Mouse (Mus musculus): ENCODE data around the gene Acaa1b. TPM values are rescaled to one million over a fixed set of nuclear protein-coding genes. Genes with fewer than 3 reads are reported as not detected.
A peak's percentile ranks its signal among the peaks of the same experiment; 100 is the strongest.

Acaa1b gene
- 1 to 10 TPM; 1.4 to 3.4 TPM for total RNA-seq (2021)

DNA sequence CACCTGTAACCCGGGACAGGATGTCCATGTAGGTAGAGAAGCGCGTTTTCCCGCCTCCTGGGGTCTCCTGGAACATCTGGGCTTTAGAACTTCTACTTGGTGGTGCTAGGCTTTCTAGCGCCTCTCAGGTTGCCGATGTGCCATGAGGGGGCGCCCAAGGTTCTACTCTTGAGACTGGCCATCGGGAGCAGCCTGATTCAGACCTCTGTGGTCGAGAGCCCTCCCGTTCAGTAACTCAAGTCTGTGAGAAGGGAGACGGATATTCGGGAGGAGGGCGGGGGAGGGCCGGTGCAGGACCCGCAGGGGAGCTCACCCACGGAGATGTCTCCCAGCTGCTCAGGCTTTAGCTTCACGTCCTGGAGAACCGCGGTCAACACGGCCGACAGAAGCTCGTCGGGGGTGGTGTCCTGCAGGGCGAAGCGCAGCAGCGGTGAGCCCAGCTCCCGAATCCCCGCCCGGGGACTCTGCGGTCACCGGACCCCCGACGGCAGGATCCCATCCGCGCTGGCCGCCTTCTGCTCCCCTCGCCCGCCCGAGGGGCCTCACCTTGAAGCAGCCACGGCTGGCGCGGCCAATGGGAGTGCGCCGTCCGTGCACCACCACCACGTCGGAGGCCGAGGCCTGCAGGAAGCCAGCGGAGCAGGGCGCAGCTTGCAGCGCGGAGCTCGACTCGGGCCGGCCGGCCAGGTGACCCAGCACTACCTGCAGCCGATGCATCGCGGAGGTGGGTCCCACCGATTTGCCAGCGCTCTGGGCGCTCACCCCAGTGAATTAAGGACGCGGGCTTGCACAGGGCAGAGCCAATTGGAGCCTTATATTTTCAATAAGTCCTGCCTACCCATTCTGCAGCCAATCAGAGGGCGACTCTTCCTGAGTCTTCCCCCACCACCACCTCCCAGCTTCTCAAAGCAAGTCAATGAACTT, at the start of gene Acaa1b:
Gene Acaa1b (minus strand): TSS at position 816 of the 924 bp plus-strand sequence.
- intact Hi-C loops (cut with DNase I): loop anchor here (2.0 to 10.0 kb wide), 3 partner anchors 118 to 276 kb away; no protein-coding TSS in a partner anchor
- DNase-seq: peak; percentile 75 to 80

DNA sequence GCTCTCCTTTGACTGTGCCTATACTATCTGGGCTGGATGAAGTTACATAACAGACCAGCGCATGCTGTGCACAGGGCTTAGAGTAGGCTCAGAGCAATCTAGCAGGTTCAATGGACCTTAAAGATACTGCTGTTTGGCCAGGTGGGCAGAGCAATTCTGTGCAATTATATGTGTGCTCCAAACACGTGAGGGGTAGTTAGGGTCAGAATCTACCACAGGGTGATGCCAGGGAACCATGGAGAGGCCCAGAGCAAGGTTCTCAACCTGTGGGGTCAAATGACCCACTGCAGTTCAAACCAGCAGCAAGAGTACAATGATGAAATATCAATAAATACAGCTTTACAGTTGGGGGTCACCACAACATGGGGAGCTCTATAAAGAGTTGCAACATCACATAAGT, 49.8 kb upstream of the Acaa1b start:
- no peak for DNase-seq
- intact Hi-C loops (cut with DNase I): no loop called here

DNA sequence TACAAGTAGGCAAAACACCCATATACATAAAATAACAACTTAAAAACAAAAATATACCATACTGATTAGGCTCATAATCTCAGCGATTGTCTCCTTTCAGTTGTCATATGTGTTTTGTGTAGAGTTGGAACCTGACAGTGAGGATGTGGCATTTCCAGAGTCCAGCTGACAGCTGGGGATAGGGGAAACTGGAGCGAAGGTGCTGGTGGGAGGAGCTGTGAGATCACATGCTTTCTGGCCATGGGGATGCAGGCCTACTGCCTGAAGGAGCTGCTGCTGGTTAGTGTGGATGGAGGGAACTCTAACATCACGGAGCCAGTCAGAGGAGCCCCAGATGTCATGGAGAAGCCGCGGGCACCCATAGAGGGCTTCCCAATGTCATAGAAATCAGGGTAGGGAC, 48.9 kb upstream of the Acaa1b start:
- DNase-seq: no peak

DNA sequence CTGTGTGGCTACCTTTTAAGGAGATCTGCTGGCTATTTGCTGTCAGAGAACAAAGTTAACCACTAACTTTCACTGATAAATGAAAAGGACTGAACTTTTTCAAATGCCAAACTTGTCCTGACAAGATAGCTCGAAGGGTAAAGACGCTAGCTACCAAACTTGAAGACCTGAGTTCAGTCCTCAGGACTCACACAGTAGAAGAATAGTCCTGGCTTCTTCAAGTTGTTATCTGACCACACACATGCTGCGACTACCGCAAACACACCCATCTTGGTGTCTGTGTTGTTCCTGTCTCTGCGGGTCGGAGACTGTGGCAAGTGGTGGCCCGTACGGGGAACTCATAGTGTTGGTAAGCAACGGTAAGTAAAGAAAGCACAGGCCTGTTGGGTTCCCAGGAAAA, 46.7 kb upstream of the Acaa1b start:
- no peak for DNase-seq
- intact Hi-C loops (cut with DNase I): no loop called here

More for the DNA sequence above, 48.9 kb upstream of the Acaa1b start:
- intact Hi-C loops (cut with DNase I): no loop called here

DNA sequence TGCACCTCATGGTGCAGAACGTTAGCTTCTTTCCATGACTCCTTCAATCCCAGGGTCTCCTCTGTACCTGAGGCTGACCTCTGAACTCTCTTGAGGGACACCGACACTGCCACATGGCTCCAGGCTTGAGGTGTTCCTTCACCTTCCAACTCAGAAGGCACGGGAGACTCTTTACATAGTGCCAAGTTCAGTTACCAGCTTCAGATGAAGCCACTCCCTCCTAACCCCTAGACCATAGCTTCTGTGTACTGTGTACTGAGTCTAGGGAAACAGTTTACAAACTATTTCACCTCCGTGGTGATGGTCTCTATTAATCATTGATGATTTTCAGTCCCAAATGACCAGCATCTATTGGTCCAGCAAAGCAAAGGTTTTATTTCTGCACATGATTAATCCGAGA, 44.8 kb upstream of the Acaa1b start:
- intact Hi-C loops (cut with DNase I): no loop called here
- DNase-seq: no peak

DNA sequence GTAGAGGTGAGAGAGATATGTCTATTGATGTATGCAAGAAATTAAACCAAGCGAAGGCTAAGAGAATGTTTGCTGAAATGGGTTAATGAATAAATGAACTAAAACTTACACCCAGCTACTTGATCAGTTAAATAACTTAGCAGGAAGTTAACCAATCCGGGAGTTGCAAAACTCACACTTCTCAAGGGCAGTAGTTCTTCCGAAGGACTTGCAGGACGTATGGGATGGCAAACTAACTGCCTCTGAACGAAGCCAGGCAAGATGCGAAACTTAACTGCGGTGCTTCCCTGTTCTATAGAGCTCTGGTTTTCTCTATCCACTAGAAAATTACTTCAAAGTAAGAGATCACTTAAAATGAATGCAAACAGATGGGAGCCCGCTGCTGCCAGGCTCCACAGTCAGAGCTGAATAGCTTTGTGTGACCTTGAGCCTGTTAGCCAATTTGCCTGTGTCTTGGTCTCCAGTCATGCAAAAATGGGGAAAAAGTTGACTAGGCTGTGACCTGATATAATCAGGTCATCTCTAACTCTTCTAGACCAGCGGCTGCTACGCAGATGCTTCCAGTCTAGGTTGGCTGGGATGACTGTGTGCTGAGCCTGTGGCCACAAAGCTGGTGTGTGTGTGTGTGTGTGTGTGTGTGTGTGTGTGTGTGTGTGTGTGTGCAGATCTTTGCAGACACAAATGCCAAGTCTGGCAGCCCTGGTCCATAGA, 42.4 kb upstream of the Acaa1b start:
- intact Hi-C loops (cut with DNase I): no loop called here
- no peak for DNase-seq

DNA sequence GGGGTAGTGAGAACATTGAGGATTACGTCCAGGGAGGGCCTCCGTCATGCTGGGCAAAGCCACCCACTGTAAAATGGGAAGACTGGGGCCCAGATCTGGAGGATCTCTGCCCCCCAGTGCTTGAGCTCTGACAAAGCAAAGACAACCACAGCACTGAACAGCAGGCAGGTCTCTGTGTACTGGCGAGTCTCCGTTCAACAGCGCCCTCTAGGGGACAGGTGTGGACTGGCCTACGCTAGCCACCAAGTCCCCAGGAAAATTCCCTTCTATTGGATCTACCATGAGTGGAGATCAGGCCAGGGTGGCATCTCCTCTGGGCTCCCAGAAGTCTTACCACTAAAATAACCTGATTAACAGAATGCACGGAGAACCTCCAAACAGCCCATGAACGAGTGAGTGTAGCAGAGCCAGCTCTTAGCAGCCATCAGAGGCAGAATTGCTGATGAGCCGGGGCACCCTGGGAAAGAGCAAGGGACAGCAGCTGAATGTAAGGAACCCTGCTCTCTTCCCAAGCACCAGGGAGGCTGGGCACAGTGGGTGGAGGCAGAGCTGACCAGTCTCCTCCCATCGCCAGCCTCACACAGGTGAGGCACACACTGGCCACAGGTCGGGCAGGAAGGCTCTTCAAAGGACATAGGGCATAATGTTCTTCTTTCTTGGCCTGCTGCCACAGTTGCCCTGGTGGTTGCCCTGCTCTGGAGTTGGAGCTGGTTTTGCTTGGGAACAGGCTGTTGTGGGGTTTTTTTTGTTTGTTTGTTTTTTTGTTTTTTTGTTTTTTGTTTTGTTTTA, 35.5 kb upstream of the Acaa1b start:
- peak in 1 of 2 experiments; percentile 28 for DNase-seq

DNA sequence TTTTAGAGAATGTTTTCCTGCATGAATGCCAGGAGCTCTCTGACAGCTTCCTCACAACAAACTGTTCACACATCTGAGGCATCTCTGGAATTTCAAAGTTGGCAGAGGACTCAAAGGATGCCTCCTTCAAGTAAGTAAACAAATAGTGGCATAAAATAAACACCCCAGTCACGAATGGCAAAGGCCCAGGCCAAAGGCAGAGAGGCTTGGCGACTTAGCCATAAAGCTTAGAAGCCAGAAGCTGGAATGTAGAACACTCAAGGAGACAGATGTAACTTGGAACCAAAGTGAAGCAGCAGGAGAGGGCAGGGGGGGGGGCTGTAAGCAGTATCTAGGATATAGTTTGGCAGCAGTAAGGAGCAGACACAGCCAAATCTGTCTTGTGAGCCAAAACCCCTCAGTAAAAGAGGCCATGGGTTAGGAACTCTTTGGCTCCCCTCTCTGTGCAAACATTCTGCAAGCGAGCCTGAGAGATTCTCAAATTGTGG, 24.4 kb upstream of the Acaa1b start:
- DNase-seq: peak; percentile 14 to 28
- intact Hi-C loops (cut with DNase I): no loop called here

More for the DNA sequence above, 35.5 kb upstream of the Acaa1b start:
- intact Hi-C loops (cut with DNase I): no loop called here

DNA sequence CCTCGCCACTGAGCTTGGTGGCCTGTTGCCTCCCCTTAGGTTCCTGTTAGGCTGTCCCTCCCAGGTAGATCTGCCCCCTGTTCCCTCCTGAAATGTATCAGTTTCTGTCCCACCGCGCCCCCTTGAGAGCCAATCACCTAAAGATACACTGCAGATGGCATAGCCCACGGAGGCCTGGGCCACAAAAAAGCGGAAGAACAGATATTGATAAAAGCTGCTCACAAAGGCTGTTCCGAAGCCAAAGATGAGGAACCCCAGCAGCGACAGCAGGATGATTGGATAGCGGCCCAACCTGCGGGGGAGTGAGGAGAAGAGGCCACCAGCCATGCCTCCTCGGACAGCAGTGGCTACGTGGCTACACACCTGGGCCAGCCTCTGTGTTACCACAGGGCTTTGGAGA, 22.4 kb upstream of the Acaa1b start:
- DNase-seq: no peak
- intact Hi-C loops (cut with DNase I): no loop called here

DNA sequence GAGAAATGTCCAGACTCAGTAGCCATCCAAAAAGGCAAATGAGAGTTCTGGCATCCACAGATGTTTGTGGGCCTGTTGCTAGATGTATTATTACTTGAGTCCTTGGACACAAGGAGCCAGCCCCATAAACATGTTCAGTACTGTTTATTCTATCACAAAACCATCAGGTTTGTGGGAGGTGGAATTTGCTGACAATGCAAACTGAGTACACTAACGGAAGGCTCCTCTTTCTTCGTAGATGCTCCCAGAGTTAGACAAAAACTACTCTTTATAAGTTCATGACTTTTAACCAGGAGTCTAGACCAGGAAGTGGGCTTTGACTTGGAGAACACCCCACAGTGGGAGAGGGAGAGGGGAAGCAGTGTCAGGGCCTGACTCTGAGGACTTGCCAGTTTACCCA, 10.7 kb upstream of the Acaa1b start:
- intact Hi-C loops (cut with DNase I): no loop called here

DNA sequence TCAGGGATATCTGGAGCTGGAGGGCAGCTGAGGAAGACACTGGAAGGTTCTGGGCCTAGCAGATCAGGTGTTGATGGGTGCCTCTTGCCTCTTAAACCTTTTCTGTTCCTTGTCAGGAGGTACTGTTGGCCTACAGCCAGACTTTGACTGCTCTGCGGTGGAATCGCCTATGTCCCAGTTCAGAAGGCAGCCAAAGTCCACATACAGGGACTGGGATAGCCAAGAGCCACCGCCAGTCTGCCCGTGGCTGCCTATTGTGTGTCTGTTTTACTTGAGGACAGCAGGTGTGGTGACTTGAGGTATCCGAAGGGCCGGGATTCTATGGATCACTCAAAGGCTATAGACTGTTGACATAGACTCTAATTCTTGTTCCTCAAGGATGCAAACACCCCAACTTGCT, 8.7 kb upstream of the Acaa1b start:
- intact Hi-C loops (cut with DNase I): no loop called here
- no peak for DNase-seq

More for the DNA sequence above, 10.7 kb upstream of the Acaa1b start:
- no peak for DNase-seq

DNA sequence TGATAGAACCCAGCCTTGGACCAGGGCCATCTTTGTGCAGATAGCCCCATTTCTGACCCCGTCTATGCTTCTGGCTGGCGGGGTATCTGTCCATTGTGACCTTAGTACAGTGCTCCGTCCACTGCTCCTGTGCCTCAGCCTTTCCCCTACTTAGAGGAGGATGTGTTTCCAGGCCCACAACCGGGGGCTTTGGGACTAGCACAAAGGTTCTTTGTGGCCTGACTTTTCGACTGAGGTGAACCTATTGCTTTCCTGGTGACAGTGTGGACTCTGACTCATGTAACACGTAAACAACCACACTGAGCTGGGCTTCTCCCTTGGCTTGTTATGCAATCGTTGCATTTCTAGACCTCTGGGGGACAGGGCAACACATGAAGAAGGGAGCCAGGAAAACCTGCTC, 7.8 kb upstream of the Acaa1b start:
- intact Hi-C loops (cut with DNase I): no loop called here
- no peak for DNase-seq

DNA sequence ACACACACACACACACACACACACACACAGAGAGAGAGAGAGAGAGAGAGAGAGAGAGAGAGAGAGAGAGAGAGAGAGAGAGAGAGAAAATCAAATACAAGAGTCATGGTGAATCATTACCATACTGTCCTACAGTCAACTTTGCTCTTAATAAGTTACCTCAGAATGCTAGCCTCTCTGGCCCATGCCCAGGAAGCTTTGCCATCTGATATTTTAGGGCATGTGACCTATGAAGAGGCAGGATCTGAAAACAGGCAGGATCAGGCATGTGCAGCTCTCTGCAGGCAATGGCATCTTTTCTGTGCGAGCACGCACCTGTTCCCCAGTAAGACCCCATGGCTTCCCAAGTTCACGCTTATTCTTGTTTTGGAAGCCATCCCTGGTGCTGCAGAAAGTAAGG, 3.8 kb upstream of the Acaa1b start:
- intact Hi-C loops (cut with DNase I): no loop called here
- DNase-seq: no peak

DNA sequence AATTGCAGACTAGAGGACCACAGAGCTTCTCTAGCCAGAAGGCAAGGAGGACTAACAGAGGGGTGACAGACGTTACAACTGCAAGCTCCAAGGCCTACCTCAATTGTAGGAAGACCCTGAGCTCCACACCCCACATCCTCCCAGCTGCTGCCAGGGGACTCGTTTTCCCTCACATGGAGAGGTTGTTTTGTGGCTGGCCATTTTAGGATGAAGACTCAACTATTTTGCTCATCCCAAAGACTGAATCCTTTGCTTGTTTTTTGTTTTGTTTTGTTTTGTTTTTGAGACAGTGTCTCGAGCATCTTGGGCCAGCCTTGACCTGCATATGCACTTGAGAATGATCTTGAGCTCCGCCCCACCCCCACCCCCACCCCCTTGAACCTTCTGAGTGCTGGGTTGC, 2.0 kb upstream of the Acaa1b start, which contains the start of gene Gm47289:
Gene Gm47289 (plus strand): TSS at position 301 of the 400 bp plus-strand sequence.
- no peak for DNase-seq
- intact Hi-C loops (cut with DNase I): loop anchor here (5.0 to 10.0 kb wide), 2 partner anchors 116 to 273 kb away; no protein-coding TSS in a partner anchor

DNA sequence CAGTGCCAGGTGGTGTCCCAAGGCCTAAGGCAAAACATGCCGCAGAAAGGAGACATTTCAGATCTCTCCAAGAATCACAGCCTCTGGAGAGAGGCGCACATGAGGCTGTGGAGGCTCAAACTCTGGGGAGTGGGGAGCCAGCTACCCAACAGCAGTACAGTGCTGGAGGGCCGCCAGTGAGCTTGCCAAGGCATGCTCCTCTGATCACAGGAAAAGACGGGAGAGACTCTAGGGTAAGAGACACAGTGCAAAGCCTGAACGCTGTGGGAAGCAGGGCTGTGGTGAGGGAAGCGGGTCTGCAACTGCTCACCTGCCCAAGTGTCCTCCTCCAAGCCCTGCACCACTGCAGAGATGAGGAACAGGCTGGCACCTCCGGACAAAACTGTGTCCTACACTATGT, 1.1 kb downstream of the Acaa1b start:
- peak; percentile 8 to 11 for DNase-seq
- intact Hi-C loops (cut with DNase I): loop anchor here (2.0 to 10.0 kb wide), 3 partner anchors 119 to 276 kb away; no protein-coding TSS in a partner anchor

DNA sequence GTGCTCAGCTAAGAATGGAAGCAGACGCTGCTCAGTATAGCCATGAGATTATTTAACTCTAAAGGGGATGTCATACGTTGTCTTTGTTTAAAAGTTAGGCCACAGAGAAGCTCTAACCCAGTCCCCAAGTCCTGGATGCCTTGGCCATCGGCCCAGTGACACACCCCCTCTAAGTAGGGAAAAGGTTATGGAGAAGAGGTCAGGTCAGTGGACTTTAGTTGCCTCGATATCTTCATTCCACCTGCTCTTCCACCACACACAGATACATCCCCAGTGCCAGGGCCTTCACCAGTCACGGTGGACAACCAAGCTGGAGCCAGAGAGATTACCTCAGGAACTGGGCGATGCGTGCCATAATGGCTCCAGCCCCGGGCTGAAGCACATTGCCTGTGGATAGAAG, 1.5 kb downstream of the Acaa1b start:
- DNase-seq: no peak
- intact Hi-C loops (cut with DNase I): loop anchor here (5.0 to 10.0 kb wide), 2 partner anchors 119 to 277 kb away; no protein-coding TSS in a partner anchor

DNA sequence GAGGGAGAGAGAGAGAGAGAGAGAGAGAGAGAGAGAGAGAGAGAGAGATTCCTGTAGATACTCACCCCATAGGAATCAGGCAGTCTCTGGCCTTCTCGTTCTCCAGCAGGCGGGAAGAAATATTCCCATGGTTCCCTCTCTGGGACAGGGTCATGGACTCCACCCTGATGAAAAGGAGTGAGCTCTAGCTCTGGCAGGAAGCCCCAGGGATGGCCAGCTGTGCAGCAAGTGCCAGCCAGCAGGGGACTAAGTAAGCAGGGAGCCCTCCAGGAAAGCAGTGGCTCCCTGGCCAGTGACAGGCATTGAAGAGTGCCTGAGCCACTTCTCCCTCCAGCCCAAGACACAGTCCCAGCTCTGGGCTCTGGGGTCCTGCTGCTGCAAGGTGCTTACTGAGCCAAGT, 5.1 kb downstream of the Acaa1b start:
- DNase-seq: no peak
- intact Hi-C loops (cut with DNase I): loop anchor here (10.0 kb wide), 1 partner anchor 123 kb away; no protein-coding TSS in a partner anchor

DNA sequence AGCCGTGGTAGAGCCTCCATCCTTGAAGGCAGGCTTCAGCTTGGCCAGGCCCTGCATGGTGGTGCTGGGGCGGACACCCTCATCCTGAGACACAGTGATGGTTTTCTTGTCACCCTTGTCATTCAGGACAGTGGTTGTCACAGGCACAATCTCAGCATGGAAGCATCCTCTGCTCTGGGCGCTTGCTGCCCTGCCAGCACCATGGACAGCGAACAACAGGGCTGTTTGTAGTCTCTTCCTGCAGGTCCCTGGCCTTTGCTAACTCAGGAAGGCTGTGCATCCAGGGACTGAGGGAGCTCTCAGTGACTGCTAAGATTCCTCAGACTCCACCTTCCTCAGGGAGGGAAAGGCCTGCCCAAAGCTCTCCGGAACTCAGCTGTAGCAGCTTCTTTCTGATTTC, 7.3 kb downstream of the Acaa1b start:
- intact Hi-C loops (cut with DNase I): no loop called here
- DNase-seq: peak; percentile 34 to 49

DNA sequence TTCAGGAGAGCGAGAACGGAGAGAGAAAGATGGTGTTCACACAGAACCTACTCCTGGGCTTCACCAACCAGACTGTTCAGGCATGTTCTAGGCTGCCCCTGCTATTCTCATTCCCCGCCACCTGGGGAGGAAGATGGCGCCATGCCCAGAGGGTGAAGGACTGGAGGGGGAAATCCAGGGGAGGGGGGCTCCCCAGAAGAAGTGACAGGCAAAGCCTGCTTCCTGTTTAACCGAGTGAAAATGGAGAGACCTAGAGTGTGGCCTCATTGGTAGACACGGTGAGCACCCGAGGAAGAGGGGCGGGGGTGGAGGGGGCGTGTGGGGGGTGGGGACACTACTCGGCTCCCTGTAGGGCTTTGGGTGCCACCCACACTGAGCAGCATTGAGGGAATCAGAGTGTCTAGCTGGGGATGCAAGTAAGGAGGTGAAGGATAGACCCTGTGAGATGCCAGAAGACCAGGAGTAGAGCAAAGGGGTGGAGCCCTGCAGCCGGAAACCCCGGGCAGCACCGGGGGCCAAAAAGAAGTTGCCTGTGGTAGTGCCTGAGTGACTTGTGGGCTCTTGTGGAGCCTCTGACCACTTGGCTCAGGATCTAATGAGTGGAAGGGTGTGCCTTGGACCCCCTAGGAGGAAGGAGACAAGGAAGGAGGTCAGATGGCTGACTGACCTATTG, 10.7 kb downstream of the Acaa1b start:
- DNase-seq: no peak
- intact Hi-C loops (cut with DNase I): no loop called here

DNA sequence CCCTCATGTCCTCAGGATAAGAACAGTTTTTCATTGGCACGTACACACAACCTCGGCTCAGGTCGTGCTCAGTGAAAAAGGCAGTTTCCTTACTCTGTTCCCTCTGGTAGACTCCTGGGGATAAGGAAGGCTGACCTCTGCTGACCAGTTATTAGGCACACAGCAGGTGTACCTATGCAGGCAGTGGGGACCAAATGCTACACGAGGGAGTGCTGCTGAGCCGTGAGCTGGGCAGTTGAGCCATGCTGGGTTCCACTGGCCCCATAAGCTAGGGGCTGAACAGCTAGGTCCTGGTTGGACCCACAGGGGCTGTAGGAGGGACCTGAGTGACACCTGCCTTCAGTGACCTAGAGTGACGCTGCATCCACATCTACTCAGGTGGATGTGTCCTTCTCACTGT, 11.3 kb downstream of the Acaa1b start:
- intact Hi-C loops (cut with DNase I): no loop called here
- DNase-seq: no peak
